In genomic region chr17:49951856-49952607, GRCm38 (mm10) we compare ENCODE assay signal across 8 mouse cellular contexts.
DNase-seq lines count a peak whose midpoint lies in the region; ATAC-seq and TF ChIP-seq lines count a peak whose summit lies in the region.

No protein-coding gene starts in this region.

- H3K27ac ChIP-seq in lung, postnatal 0 days (ENCODE audit: low read length): no peak overlapping the region

- H3K9me3 ChIP-seq in lung, postnatal 0 days (ENCODE audit: low read length): no peaks in the 10 kb centered on the region

- WGBS in lung, postnatal 0 days: 29% methylated on average over 22 of the region's 22 CpGs

- no peak for TF ChIP-seq EP300 in lung, postnatal 0 days (IDR thresholded peaks at IDR 0.05)

- peak; percentile 36 to 48 for DNase-seq in cerebellum, postnatal 25 days
- no peak for DNase-seq in cerebellum, adult 18-20 months
- DNase-seq in embryo, embryonic 10.5 days (ENCODE audit: low spot score): peak; percentile 38
- peak; percentile 77 for DNase-seq in heart, adult 8-10 months (ENCODE audit: low spot score)
- peak; percentile 4 for DNase-seq in kidney, adult 11 months
- peak; percentile 52 for DNase-seq in lung, postnatal 0 days (ENCODE audit: low spot score)
- peak; percentile 50 for DNase-seq in retina, postnatal 1 day
- DNase-seq in spleen, postnatal 36 days (ENCODE audit: low spot score in 2 of 2): no peak

- no peaks in the 10 kb centered on the region for H3K36me3 ChIP-seq in lung, postnatal 0 days (ENCODE audit: insufficient read depth, low read length)

- H3K9ac ChIP-seq in lung, postnatal 0 days (replicated peaks; ENCODE audit: low read depth): no peak overlapping the region

- peak overlapping the region; percentile 19; the same call in 1 of the 2 replicates for H3K4me3 ChIP-seq in lung, postnatal 0 days (ENCODE audit: low read depth, low read length)

- peaks cover 4% of the 10 kb centered on the region; the same call in 1 of the 2 replicates for H3K4me1 ChIP-seq in lung, postnatal 0 days (ENCODE audit: insufficient read depth, low read depth, low read length)

- ATAC-seq in lung, postnatal 0 days: peak; percentile 58

- H3K27me3 ChIP-seq in lung, postnatal 0 days (replicated peaks; ENCODE audit: insufficient read depth, low read length): no peaks in the 10 kb centered on the region

- peak overlapping the region; percentile 54 for H3K4me2 ChIP-seq in lung, postnatal 0 days (replicated peaks; ENCODE audit: low read depth, low read length)

- TF ChIP-seq CTCF in lung, postnatal 0 days (IDR thresholded peaks at IDR 0.05): no peak

Comparison
In these comparisons a context has a peak if more than half of its experiments do, and no peak if none do; other contexts are left out.
1. DNase-seq: peak in cerebellum, postnatal 25 days (2 of 2), embryo, embryonic 10.5 days (single experiment), heart, adult 8-10 months (single experiment), kidney, adult 11 months (single experiment), lung, postnatal 0 days (single experiment) and retina, postnatal 1 day (single experiment); none in cerebellum, adult 18-20 months (0 of 2) and spleen, postnatal 36 days (0 of 2).